Comparison of ENCODE assay signal across 9 mouse cellular contexts in genomic region chr6:17583982-17584381, GRCm38 (mm10). TPM values are rescaled to one million over a fixed set of nuclear protein-coding genes. Genes with fewer than 3 reads are reported as not detected.
DNase-seq lines count a peak whose midpoint lies in the region; ATAC-seq lines count a peak whose summit lies in the region.
"Had no signal": no experiment of that assay in that cellular context is flagged by ENCODE, and none has a peak within 500 bp of the region (broad histone marks: within the 10 kb centered on the region; RNA-seq: fewer than 3 reads in every experiment).

No protein-coding gene starts in this region.

- H3K4me1 ChIP-seq in hindbrain, embryonic 15.5 days (replicated peaks): no peaks in the 10 kb centered on the region

- ATAC-seq in common myeloid progenitor, adult 5-6 weeks (replicated peaks; ENCODE audit: low read depth, poor library complexity, severe bottlenecking): peak; percentile 95
- ATAC-seq in hindbrain, embryonic 15.5 days (ENCODE audit: low FRiP score, low read depth): peak; percentile 85; the same call in 1 of the 2 replicates
- ATAC-seq in activated CD4-positive, CD25-positive, alpha-beta regulatory T cell, adult 4 months: no peak

- peak overlapping the region; percentile 38 for H3K4me3 ChIP-seq in hindbrain, embryonic 15.5 days

- peak; percentile 84 for DNase-seq in adrenal gland, adult 8-10 months
- peak; percentile 75 to 86 for DNase-seq in gastrocnemius, adult 8-10 months (ENCODE audit: low spot score in 2 of 2)
- peak; percentile 2 for DNase-seq in left cerebral cortex, adult 11 months (ENCODE audit: low spot score)
- DNase-seq in lung, postnatal 14 days: peak; percentile 76
- DNase-seq in retina, postnatal 1 day: peak; percentile 82

- H3K36me3 ChIP-seq in hindbrain, embryonic 15.5 days: no peaks in the 10 kb centered on the region

- H3K9me3 ChIP-seq in hindbrain, embryonic 15.5 days: no peaks in the 10 kb centered on the region

- H3K9ac ChIP-seq in hindbrain, embryonic 15.5 days: peak overlapping the region; percentile 29; the same call in 1 of the 2 replicates

- H3K27ac ChIP-seq in hindbrain, embryonic 15.5 days (replicated peaks): no peak overlapping the region
- H3K27ac ChIP-seq: macrophage had no signal

- 31% methylated on average over 13 of the region's 13 CpGs for WGBS in hindbrain, embryonic 15.5 days

- H3K4me2 ChIP-seq in hindbrain, embryonic 15.5 days: peak overlapping the region; percentile 58

- H3K27me3 ChIP-seq in hindbrain, embryonic 15.5 days: no peaks in the 10 kb centered on the region

RNA-seq across cellular contexts. Expression of gene Capza2, which starts 52.1 kb away (rescaled TPM):
- total RNA-seq in adrenal gland, adult 8-10 months (2022): 100 to 1,000 TPM; 123 to 141 (median 129) TPM
- 282 and 287 TPM in 2 replicates for total RNA-seq in common myeloid progenitor, adult 5-6 weeks (2017)
- 100 to 1,000 TPM; 280 to 354 (median 306) TPM for total RNA-seq in gastrocnemius, adult 8-10 months (2022)
- polyA plus RNA-seq in hindbrain, embryonic 15.5 days (2015; fragmentation: Nextera tagmentation; extraction: Ambion mirVana): 236 and 241 TPM in 2 replicates
- 100 to 1,000 TPM; 350 to 408 TPM for polyA plus RNA-seq in activated CD4-positive, CD25-positive, alpha-beta regulatory T cell, adult 4 months (2017; shearing (Covaris generic))

Comparison
In these comparisons a context has a peak if more than half of its experiments do, and no peak if none do; other contexts are left out.
1. DNase-seq: peak in every context shown above with its lines; median percentile 84 in adrenal gland, adult 8-10 months; 82 in retina, postnatal 1 day; 80 in gastrocnemius, adult 8-10 months; 76 in lung, postnatal 14 days; 2 in left cerebral cortex, adult 11 months.